Mouse (Mus musculus) MEL (cell line): Measurements from ENCODE around the gene Vcam1. TPM values are rescaled to one million over a fixed set of nuclear protein-coding genes. Genes with fewer than 3 reads are reported as not detected.

Source experiments
- DNase-seq: peaks from one replicate; pipeline ENCODE4 v3.0.0; 2011; ENCODE audit warnings: low read depth, low spot score
- H3K27ac ChIP-seq: 2 replicates; pipeline ENCODE4 v1.5.1; 2012; ENCODE audit warnings: low read depth, mild to moderate bottlenecking, control low read depth, low read length, moderate library complexity; ENCODE audit not compliant: control insufficient read depth
- H3K27me3 ChIP-seq, 2 experiments: fragments of 150-350 bp in 1 of 2; sonication (generic) in 1 of 2; 2 replicates each; pipeline ENCODE4 v1.6.1; 2012; ENCODE audit warnings: low read length in 2 of 2, mild to moderate bottlenecking in 2 of 2, improper control_type of control experiment in 1 of 2, moderate library complexity in 1 of 2; ENCODE audit not compliant: insufficient read depth in 2 of 2, control insufficient read depth in 1 of 2
- H3K36me3 ChIP-seq, 2 experiments: 2 replicates each; pipeline ENCODE4 v1.6.1; 2012 to 2014; ENCODE audit warnings: low read length in 2 of 2, improper control_type of control experiment in 1 of 2, inconsistent platforms in 1 of 2, mild to moderate bottlenecking in 1 of 2; ENCODE audit not compliant: insufficient read depth in 2 of 2, control insufficient read depth in 1 of 2
- H3K4me1 ChIP-seq, 2 experiments: fragments of 150-350 bp in 1 of 2; sonication (generic) in 1 of 2; 2 replicates each; pipeline ENCODE4 v1.6.1; 2012; ENCODE audit warnings: low read length in 2 of 2, improper control_type of control experiment in 1 of 2, mild to moderate bottlenecking in 1 of 2; ENCODE audit not compliant: insufficient read depth in 2 of 2, control insufficient read depth in 1 of 2
- H3K4me3 ChIP-seq, 2 experiments: fragments of 150-350 bp in 1 of 2; sonication (generic) in 1 of 2; 2 replicates each; pipeline ENCODE4 v1.5.1; 2012; ENCODE audit warnings: low read depth in 2 of 2, low read length in 2 of 2, mild to moderate bottlenecking in 2 of 2, moderate library complexity in 2 of 2, control low read depth in 1 of 2, improper control_type of control experiment in 1 of 2; ENCODE audit not compliant: control insufficient read depth in 1 of 2, insufficient read depth in 1 of 2
- H3K79me2 ChIP-seq: 2 replicates; pipeline ENCODE4 v1.6.1; 2012; ENCODE audit warnings: mild to moderate bottlenecking, low read length, moderate library complexity; ENCODE audit not compliant: control insufficient read depth, poor library complexity, insufficient read depth
- H3K9ac ChIP-seq: 2 replicates; pipeline ENCODE4 v1.6.1; 2012; ENCODE audit warnings: low read depth, mild to moderate bottlenecking, control low read depth, low read length, moderate library complexity; ENCODE audit not compliant: control insufficient read depth, poor library complexity, severe bottlenecking
- H3K9me3 ChIP-seq: fragments of 150-350 bp; sonication (generic); replicated peaks from 2 replicates; pipeline ENCODE4 v1.6.1; 2012; ENCODE audit warnings: mild to moderate bottlenecking, low read length, improper control_type of control experiment, moderate library complexity; ENCODE audit not compliant: insufficient read depth
- EP300 ChIP-seq, 2 experiments: IDR thresholded peaks; 2 replicates each; pipeline ENCODE4 v1.6.1; 2011; ENCODE audit warnings: improper control_type of control experiment in 2 of 2, low read length in 2 of 2, low read depth in 1 of 2, mild to moderate bottlenecking in 1 of 2
- ETS1 ChIP-seq: IDR thresholded peaks from 2 replicates; pipeline ENCODE4 v1.6.1; 2012; ENCODE audit warnings: low read depth, mild to moderate bottlenecking, inconsistent platforms, low read length, improper control_type of control experiment, moderate library complexity
- GATA1 ChIP-seq: IDR thresholded peaks from 2 replicates; pipeline ENCODE4 v1.6.1; 2011; ENCODE audit warnings: low read depth, low read length, improper control_type of control experiment
- HCFC1 ChIP-seq: IDR thresholded peaks from 2 replicates; pipeline ENCODE4 v1.6.1; 2012; ENCODE audit warnings: low read depth, mild to moderate bottlenecking, inconsistent platforms, low read length, improper control_type of control experiment, moderate library complexity
- KAT2A ChIP-seq: conservative IDR thresholded peaks from 2 replicates; pipeline ENCODE4 v1.6.1; 2012; ENCODE audit warnings: low read depth, low read length, improper control_type of control experiment, inconsistent platforms
- MAFK ChIP-seq: IDR thresholded peaks from 2 replicates; pipeline ENCODE4 v1.6.1; 2011; ENCODE audit warnings: low read depth, mild to moderate bottlenecking, low read length, improper control_type of control experiment, borderline replicate concordance
- MAX ChIP-seq: IDR thresholded peaks from 2 replicates; pipeline ENCODE4 v1.6.1; 2011; ENCODE audit warnings: low read length, improper control_type of control experiment
- MAZ ChIP-seq: IDR thresholded peaks from 2 replicates; pipeline ENCODE4 v1.6.1; 2012; ENCODE audit warnings: low read depth, mild to moderate bottlenecking, inconsistent platforms, low read length, improper control_type of control experiment
- MEF2A ChIP-seq: IDR thresholded peaks from 2 replicates; pipeline ENCODE4 v1.6.1; 2014; ENCODE audit warnings: low read depth, mild to moderate bottlenecking, inconsistent platforms, low read length, improper control_type of control experiment; ENCODE audit not compliant: poor library complexity, insufficient replicate concordance, severe bottlenecking; ENCODE audit errors: extremely low read depth
- MXI1 ChIP-seq: IDR thresholded peaks from 2 replicates; pipeline ENCODE4 v1.6.1; 2011; ENCODE audit warnings: mild to moderate bottlenecking, low read depth, low read length, improper control_type of control experiment
- NELFE ChIP-seq: IDR thresholded peaks from 2 replicates; pipeline ENCODE4 v1.6.1; 2011; ENCODE audit warnings: low read depth, low read length, improper control_type of control experiment
- POLR2A ChIP-seq, 2 experiments: IDR thresholded peaks; 2 replicates each; pipeline ENCODE4 v1.6.1; 2011 to 2012; ENCODE audit warnings: low read length in 2 of 2, mild to moderate bottlenecking in 2 of 2, control low read depth in 1 of 2, improper control_type of control experiment in 1 of 2, low read depth in 1 of 2, moderate library complexity in 1 of 2; ENCODE audit not compliant: control insufficient read depth in 1 of 2, insufficient read depth in 1 of 2, poor library complexity in 1 of 2
- POLR2AphosphoS2 ChIP-seq: IDR thresholded peaks from 2 replicates; pipeline ENCODE4 v1.6.1; 2011; ENCODE audit warnings: low read length, improper control_type of control experiment
- POLR2AphosphoS5 ChIP-seq: IDR thresholded peaks from 2 replicates; pipeline ENCODE4 v1.6.1; 2012; ENCODE audit warnings: low read depth, borderline replicate concordance, mild to moderate bottlenecking, inconsistent platforms, low read length, moderate library complexity, mixed read lengths
- TAL1 ChIP-seq: IDR thresholded peaks from 2 replicates; pipeline ENCODE4 v1.6.1; 2012; ENCODE audit warnings: mild to moderate bottlenecking, inconsistent platforms, low read length, moderate library complexity, mixed read lengths
- TCF12 ChIP-seq: IDR thresholded peaks from 2 replicates; pipeline ENCODE4 v1.6.1; 2014; ENCODE audit warnings: low read depth, mild to moderate bottlenecking, inconsistent platforms, low read length, improper control_type of control experiment, moderate library complexity
- UBTF ChIP-seq: IDR thresholded peaks from 2 replicates; pipeline ENCODE4 v1.6.1; 2012; ENCODE audit warnings: low read depth, mild to moderate bottlenecking, inconsistent platforms, low read length, improper control_type of control experiment, moderate library complexity, borderline replicate concordance; ENCODE audit not compliant: insufficient read depth
- USF2 ChIP-seq, 2 experiments: IDR thresholded peaks; 2 replicates each; pipeline ENCODE4 v1.6.1; 2011 to 2012; ENCODE audit warnings: improper control_type of control experiment in 2 of 2, low read length in 2 of 2, borderline replicate concordance in 1 of 2, inconsistent platforms in 1 of 2, low read depth in 1 of 2, mild to moderate bottlenecking in 1 of 2; ENCODE audit not compliant: insufficient read depth in 1 of 2
- ZMIZ1 ChIP-seq: IDR thresholded peaks from 2 replicates; pipeline ENCODE4 v1.6.1; 2012; ENCODE audit warnings: low read depth, mild to moderate bottlenecking, inconsistent platforms, low read length, improper control_type of control experiment, moderate library complexity
- polyA plus RNA-seq, 2 experiments: library from polyadenylated mRNA; stranded (reverse) in 1 of 2; unstranded in 1 of 2; fragments of >175 nt in 1 of 2; fragments of >200 nt in 1 of 2; gene quantifications; 2 replicates each; pipeline versions ENCODE4 v1.2.1 to v1.2.4; 2012; ENCODE audit warnings: low replicate concordance in 2 of 2, low read depth in 1 of 2; ENCODE audit not compliant: insufficient read length in 2 of 2, insufficient read depth in 1 of 2, missing spikeins in 1 of 2
- total RNA-seq: library from RNA; depleted of rRNA; stranded (reverse); fragments of 300-350 nt; gene quantifications from 2 replicates; pipeline ENCODE4 v1.2.3, GENCODE M21; 2012

Gene Vcam1
- total and polyA plus RNA-seq, 3 experiments: not detected

DNA sequence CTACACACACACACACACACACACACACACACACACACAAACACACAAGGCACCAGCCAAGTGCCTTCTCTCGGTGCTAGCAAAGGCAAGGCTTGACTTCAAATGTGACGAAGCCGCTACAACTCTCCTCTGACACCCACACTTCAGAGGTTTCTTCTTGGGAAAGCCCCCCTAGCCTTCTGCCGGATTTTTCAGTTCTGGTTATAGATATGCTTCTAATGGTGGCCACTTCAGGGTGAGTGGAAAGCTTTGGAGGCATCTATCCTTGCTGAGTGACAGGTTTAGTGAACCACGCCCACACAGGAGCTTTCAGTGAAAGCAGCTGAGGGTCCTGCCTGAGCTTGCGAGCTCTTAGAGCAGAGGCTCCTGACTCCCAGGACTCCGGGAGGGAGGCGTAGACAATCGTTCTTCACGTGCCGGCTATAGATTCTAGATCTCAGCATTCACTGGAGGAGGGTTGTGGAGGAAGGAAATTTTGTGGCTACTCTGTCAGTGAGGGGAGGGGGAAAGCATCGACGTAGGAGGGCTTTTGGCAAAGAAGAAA is 28.0 kb upstream of the Vcam1 start:
- no peaks in the 10 kb centered on the region for H3K36me3 ChIP-seq
- H3K27ac ChIP-seq: no peak overlapping the region
- TF ChIP-seq MAZ (no peak), GATA1 (no peak), HCFC1 (no peak), MEF2A (no peak), MAX (no peak), POLR2AphosphoS5 (no peak), USF2 (IDR thresholded peaks at IDR 0.05; ENCODE audit: borderline replicate concordance in 1 of 2, insufficient read depth in 1 of 2, low read depth in 1 of 2, low read length in 2 of 2) (no peak), TCF12 (no peak), MXI1 (no peak), EP300 (IDR thresholded peaks at IDR 0.05; ENCODE audit: low read depth in 1 of 2, low read length in 2 of 2) (no peak), MAFK (no peak), ETS1 (no peak), POLR2A (IDR thresholded peaks at IDR 0.05; ENCODE audit: control insufficient read depth in 1 of 2, insufficient read depth in 1 of 2, low read depth in 1 of 2, low read length in 2 of 2, poor library complexity in 1 of 2) (no peak), TAL1 (no peak), NELFE (no peak), ZMIZ1 (no peak), UBTF (no peak), POLR2AphosphoS2 (no peak)
- H3K9me3 ChIP-seq: no peaks in the 10 kb centered on the region
- no peaks in the 10 kb centered on the region for H3K79me2 ChIP-seq
- peaks cover 0 to 2% of the 10 kb centered on the region in 2 experiments; a peak in 2 of 4 replicates for H3K27me3 ChIP-seq
- H3K9ac ChIP-seq: no peak overlapping the region
- no peak for DNase-seq
- no peaks in the 10 kb centered on the region for H3K4me1 ChIP-seq
- H3K4me3 ChIP-seq: no peak overlapping the region

DNA sequence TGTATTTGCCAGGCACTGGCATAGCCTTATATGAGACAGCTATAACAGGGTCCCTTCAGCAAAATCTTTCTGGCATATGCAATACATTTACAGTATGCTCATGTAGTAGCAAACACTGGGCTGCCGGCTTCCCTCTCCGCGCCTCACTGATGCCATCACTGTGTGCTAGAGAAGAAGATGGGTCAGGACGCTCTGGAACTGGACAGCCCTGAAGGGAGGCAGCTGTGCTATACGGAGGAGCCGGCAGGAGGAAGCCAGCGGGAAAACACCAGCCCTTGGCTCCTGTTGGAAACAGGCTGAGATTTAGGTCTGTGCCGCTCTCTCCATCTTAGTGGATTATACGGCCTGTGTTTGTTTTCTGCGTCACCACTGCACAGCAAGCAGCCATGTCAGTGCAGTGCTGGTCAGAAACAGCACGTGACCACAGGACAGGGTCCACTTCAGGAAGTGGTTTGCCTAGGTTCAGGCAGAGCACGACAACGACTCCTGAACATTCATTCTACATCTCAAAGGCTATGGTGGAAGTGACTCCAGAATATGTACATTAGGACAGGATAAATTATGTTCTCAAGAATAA is 20.7 kb upstream of the Vcam1 start:
- Histone ChIP-seq H3K36me3 (no peaks in the 10 kb centered on the region), H3K79me2 (no peaks in the 10 kb centered on the region), H3K27ac (no peak overlapping the region), H3K9ac (no peak overlapping the region), H3K9me3 (no peaks in the 10 kb centered on the region), H3K27me3 (peaks cover 0 to 2% of the 10 kb centered on the region in 2 experiments; a peak in 2 of 4 replicates), H3K4me1 (no peaks in the 10 kb centered on the region), H3K4me3 (no peak overlapping the region)
- no peak for DNase-seq
- no peak for TF ChIP-seq KAT2A
